Mouse (Mus musculus) heart, embryonic 11.5 days (tissue): ENCODE measurements around the gene Naa50. TPM values are rescaled to one million over a fixed set of nuclear protein-coding genes. Genes with fewer than 3 reads are reported as not detected.

Experiments
- ATAC-seq: fragments of 200-750 bp; cut with Nextera tagmentation; replicated peaks from 2 replicates; pipeline ENCODE4 v1.8.0; 2017; ENCODE audit warnings: moderate library complexity; ENCODE audit not compliant: insufficient number of reproducible peaks, low FRiP score, low TSS enrichment
- H3K27ac ChIP-seq: fragments of 300-500 bp; sonication (generic); 2 replicates; pipeline ENCODE4 v1.5.1; 2014; ENCODE audit warnings: mild to moderate bottlenecking, low read depth, low read length
- H3K27me3 ChIP-seq: fragments of 300-500 bp; sonication (generic); 2 replicates; pipeline ENCODE4 v1.6.1; 2014; ENCODE audit warnings: mild to moderate bottlenecking, low read length, mixed read lengths; ENCODE audit not compliant: control insufficient read depth, insufficient read depth
- H3K36me3 ChIP-seq: fragments of 300-500 bp; sonication (generic); 2 replicates; pipeline ENCODE4 v1.6.1; 2014; ENCODE audit warnings: mild to moderate bottlenecking, low read length, moderate library complexity, mixed read lengths; ENCODE audit not compliant: control insufficient read depth, insufficient read depth
- H3K4me1 ChIP-seq: fragments of 300-500 bp; sonication (generic); 2 replicates; pipeline ENCODE4 v1.6.1; 2014; ENCODE audit warnings: low read length; ENCODE audit not compliant: control insufficient read depth, insufficient read depth
- H3K4me2 ChIP-seq: fragments of 300-500 bp; sonication (generic); 2 replicates; pipeline ENCODE4 v1.6.1; 2014; ENCODE audit warnings: mild to moderate bottlenecking, moderate library complexity
- H3K4me3 ChIP-seq: fragments of 300-500 bp; sonication (generic); 2 replicates; pipeline ENCODE4 v1.5.1; 2014; ENCODE audit warnings: low read depth, low read length
- H3K9ac ChIP-seq: fragments of 300-500 bp; sonication (generic); 2 replicates; pipeline ENCODE4 v1.6.1; 2014; ENCODE audit warnings: mild to moderate bottlenecking, low read depth, low read length, moderate library complexity
- H3K9me3 ChIP-seq: fragments of 300-500 bp; sonication (generic); replicated peaks from 2 replicates; pipeline ENCODE4 v1.6.1; 2016; ENCODE audit warnings: low read length; ENCODE audit not compliant: control insufficient read depth
- WGBS: fragments of 180-500 bp; shearing (Covaris S2); extraction: QIAGEN DNeasy Blood & Tissue Kit; methylation state at CpG from one replicate; pipeline ENCODE4 v1.1.7; 2014; ENCODE audit not compliant: insufficient replicate concordance; 5-methylcytosine and 5-hydroxymethylcytosine counted together
- polyA plus RNA-seq: library from polyadenylated mRNA; unstranded; fragments of >200 nt; fragmentation: Nextera tagmentation; extraction: Ambion mirVana; gene quantifications from 2 replicates; pipeline ENCODE4 v1.2.1, GENCODE M21; 2014

Gene Naa50
- polyA plus RNA-seq, 1 experiment from 2014 or later, result 58.5 TPM

GRCm38 (mm10) chr16:44163831-44164230 is 24.2 kb downstream of the Naa50 start:
- no peak overlapping the region for H3K27ac ChIP-seq
- H3K4me1 ChIP-seq, result no peaks in the 10 kb centered on the region
- H3K27me3 ChIP-seq, result no peaks in the 10 kb centered on the region
- no peak for ATAC-seq
- H3K4me2 ChIP-seq, result no peak overlapping the region
- H3K36me3 ChIP-seq, result no peaks in the 10 kb centered on the region
- 82% methylated on average over 2 of the region's 2 CpGs for WGBS
- H3K9me3 ChIP-seq, result no peaks in the 10 kb centered on the region
- H3K4me3 ChIP-seq, result no peak overlapping the region
- H3K9ac ChIP-seq, result no peak overlapping the region

- no peak overlapping the region for H3K27ac ChIP-seq
- WGBS, result 52% methylated on average over 3 of the region's 3 CpGs
- H3K36me3 ChIP-seq, result no peaks in the 10 kb centered on the region
Observed at GRCm38 (mm10) chr16:44165182-44165581, 25.6 kb downstream of the Naa50 start.

GRCm38 (mm10) chr16:44168990-44169389 is 29.4 kb downstream of the Naa50 start:
- Histone ChIP-seq H3K27ac (no peak overlapping the region), H3K27me3 (no peaks in the 10 kb centered on the region)
- no peak for ATAC-seq

More at GRCm38 (mm10) chr16:44165182-44165581, 25.6 kb downstream of the Naa50 start:
- no peaks in the 10 kb centered on the region for H3K4me1 ChIP-seq
- H3K27me3 ChIP-seq, result no peaks in the 10 kb centered on the region
- no peak overlapping the region for H3K4me3 ChIP-seq
- no peaks in the 10 kb centered on the region for H3K9me3 ChIP-seq
- no peak for ATAC-seq
- H3K9ac ChIP-seq, result no peak overlapping the region
- H3K4me2 ChIP-seq, result no peak overlapping the region

GRCm38 (mm10) chr16:44172297-44173154 is 32.9 kb downstream of the Naa50 start:
- no peaks in the 10 kb centered on the region for H3K27me3 ChIP-seq
- H3K4me3 ChIP-seq, result peak overlapping the region; percentile 70
- peak overlapping the region; percentile 75 for H3K4me2 ChIP-seq
- WGBS, result under 1% methylated on average over 26 of the region's 26 CpGs
- no peaks in the 10 kb centered on the region for H3K9me3 ChIP-seq
- H3K4me1 ChIP-seq, result peaks cover 10% of the 10 kb centered on the region; the same call in 1 of the 2 replicates
- peak overlapping the region; percentile 92 for H3K27ac ChIP-seq
- no peaks in the 10 kb centered on the region for H3K36me3 ChIP-seq
- ATAC-seq, result peak; percentile 99
- H3K9ac ChIP-seq, result peak overlapping the region; percentile 92

More at GRCm38 (mm10) chr16:44168990-44169389, 29.4 kb downstream of the Naa50 start:
- 83% methylated on average over 4 of the region's 4 CpGs for WGBS
- H3K4me2 ChIP-seq, result no peak overlapping the region
- H3K9me3 ChIP-seq, result no peaks in the 10 kb centered on the region
- no peak overlapping the region for H3K4me3 ChIP-seq
- no peaks in the 10 kb centered on the region for H3K36me3 ChIP-seq
- H3K4me1 ChIP-seq, result no peaks in the 10 kb centered on the region
- no peak overlapping the region for H3K9ac ChIP-seq

- ATAC-seq, result peak; percentile 72
- Histone ChIP-seq H3K27ac (peak within 1 kb of the TSS; percentile 92), H3K9ac (peak within 1 kb of the TSS; percentile 92), H3K27me3 (no peaks in the 10 kb centered on the region), H3K9me3 (no peaks in the 10 kb centered on the region), H3K4me1 (peaks cover 10% of the 10 kb centered on the region; the same call in 1 of the 2 replicates), H3K36me3 (no peaks in the 10 kb centered on the region), H3K4me2 (peak within 1 kb of the TSS; percentile 75), H3K4me3 (peak within 1 kb of the TSS; percentile 70)
- under 1% methylated on average over 62 of the region's 77 CpGs for WGBS
Observed at GRCm38 (mm10) chr16:44173155-44173941, 33.7 kb downstream of the Naa50 start, which contains the start of gene Usf3. Gene Usf3, plus strand, starts transcription at chr16:44173246.

- H3K9ac ChIP-seq, result peak overlapping the region; percentile 92
- H3K9me3 ChIP-seq, result no peaks in the 10 kb centered on the region
- no peak for ATAC-seq
- 13% methylated on average over 7 of the region's 7 CpGs for WGBS
- H3K27ac ChIP-seq, result peak overlapping the region; percentile 92
- peak overlapping the region; percentile 72 for H3K4me2 ChIP-seq
- H3K4me1 ChIP-seq, result peaks cover 10% of the 10 kb centered on the region; the same call in 1 of the 2 replicates
- H3K36me3 ChIP-seq, result no peaks in the 10 kb centered on the region
- peak overlapping the region; percentile 70 for H3K4me3 ChIP-seq
- no peaks in the 10 kb centered on the region for H3K27me3 ChIP-seq
Observed at GRCm38 (mm10) chr16:44173966-44174530, 34.4 kb downstream of the Naa50 start.

- Histone ChIP-seq H3K9ac (no peak overlapping the region), H3K4me1 (peaks cover 10% of the 10 kb centered on the region; the same call in 1 of the 2 replicates), H3K36me3 (no peaks in the 10 kb centered on the region), H3K27me3 (no peaks in the 10 kb centered on the region), H3K4me3 (no peak overlapping the region), H3K4me2 (peak overlapping the region; percentile 31), H3K9me3 (no peaks in the 10 kb centered on the region), H3K27ac (no peak overlapping the region)
- no peak for ATAC-seq
- 64% methylated on average over 1 of the region's 1 CpGs for WGBS
Observed at GRCm38 (mm10) chr16:44175001-44175400, 35.4 kb downstream of the Naa50 start.

GRCm38 (mm10) chr16:44176511-44176910 is 36.9 kb downstream of the Naa50 start:
- Histone ChIP-seq H3K27ac (no peak overlapping the region), H3K4me3 (no peak overlapping the region), H3K9ac (no peak overlapping the region), H3K4me2 (no peak overlapping the region), H3K9me3 (no peaks in the 10 kb centered on the region), H3K36me3 (no peaks in the 10 kb centered on the region), H3K27me3 (no peaks in the 10 kb centered on the region), H3K4me1 (peaks cover 10% of the 10 kb centered on the region; the same call in 1 of the 2 replicates)
- WGBS, result 90% methylated on average over 2 of the region's 2 CpGs
- no peak for ATAC-seq
